Mouse (Mus musculus) embryonic fibroblast, embryonic 13.5 days (primary cell): Measurements from ENCODE around the gene Fbxo39. TPM values are rescaled to one million over a fixed set of nuclear protein-coding genes. Genes with fewer than 3 reads are reported as not detected.

Experiments used
- H3K27ac ChIP-seq: 2 replicates; pipeline ENCODE4 v1.5.1; 2012; ENCODE audit warnings: low read length, control low read depth, inconsistent platforms; ENCODE audit not compliant: insufficient read depth
- H3K4me1 ChIP-seq: 2 replicates; pipeline ENCODE4 v1.6.1; 2011; ENCODE audit warnings: low read length; ENCODE audit not compliant: control insufficient read depth, insufficient read depth
- H3K4me3 ChIP-seq: 2 replicates; pipeline ENCODE4 v1.5.1; 2011; ENCODE audit warnings: mild to moderate bottlenecking, control low read depth, low read length; ENCODE audit not compliant: insufficient read depth
- CTCF ChIP-seq: IDR thresholded peaks from 2 replicates; pipeline ENCODE4 v1.5.1; 2011; ENCODE audit warnings: mild to moderate bottlenecking, control low read depth, low read length, moderate library complexity, borderline replicate concordance; ENCODE audit not compliant: insufficient read depth
- POLR2A ChIP-seq: IDR thresholded peaks from 2 replicates; pipeline ENCODE4 v1.6.1; 2011; ENCODE audit warnings: low read depth, mild to moderate bottlenecking, control low read depth, low read length, moderate library complexity
- polyA plus RNA-seq: library from polyadenylated mRNA; stranded (reverse); fragments of >200 nt; gene quantifications from 2 replicates; pipeline ENCODE4 v1.2.4, GENCODE M21; 2011; ENCODE audit warnings: low read depth; ENCODE audit not compliant: missing spikeins, insufficient read length

Fbxo39 gene
- polyA plus RNA-seq, 1 experiment, result not detected

GRCm38 (mm10) chr11:72311355-72312001, 2.8 kb upstream of the Fbxo39 start:
- TF ChIP-seq POLR2A (no peak), CTCF (no peak)

GRCm38 (mm10) chr11:72318026-72318425, 3.8 kb downstream of the Fbxo39 start:
- no peak for TF ChIP-seq CTCF
- TF ChIP-seq POLR2A, result no peak
- Histone ChIP-seq H3K4me3 (no peak overlapping the region), H3K27ac (no peak overlapping the region), H3K4me1 (no peaks in the 10 kb centered on the region)

More at GRCm38 (mm10) chr11:72311355-72312001, 2.8 kb upstream of the Fbxo39 start:
- no peak overlapping the region for H3K27ac ChIP-seq
- no peak overlapping the region for H3K4me3 ChIP-seq
- no peaks in the 10 kb centered on the region for H3K4me1 ChIP-seq

GRCm38 (mm10) chr11:72324431-72324830, 10.2 kb downstream of the Fbxo39 start:
- 0 out of 2 replicates have a peak, but pooled peaks have one; percentile 21 for TF ChIP-seq CTCF
- no peak for TF ChIP-seq POLR2A
- Histone ChIP-seq H3K4me3 (no peak overlapping the region), H3K27ac (no peak overlapping the region), H3K4me1 (no peaks in the 10 kb centered on the region)

GRCm38 (mm10) chr11:72325701-72326100, 11.5 kb downstream of the Fbxo39 start:
- TF ChIP-seq CTCF, result no peak
- TF ChIP-seq POLR2A, result no peak
- H3K4me1 ChIP-seq, result no peaks in the 10 kb centered on the region
- no peak overlapping the region for H3K4me3 ChIP-seq
- H3K27ac ChIP-seq, result no peak overlapping the region

GRCm38 (mm10) chr11:72332951-72333667, 18.9 kb downstream of the Fbxo39 start:
- TF ChIP-seq POLR2A, result no peak
- H3K4me3 ChIP-seq, result no peak overlapping the region
- peaks cover 4% of the 10 kb centered on the region; the same call in 1 of the 2 replicates for H3K4me1 ChIP-seq
- H3K27ac ChIP-seq, result no peak overlapping the region

GRCm38 (mm10) chr11:72334653-72335052, 20.4 kb downstream of the Fbxo39 start:
- H3K27ac ChIP-seq, result no peak overlapping the region
- TF ChIP-seq POLR2A (no peak), CTCF (no peak)

GRCm38 (mm10) chr11:72336726-72337125, 22.5 kb downstream of the Fbxo39 start:
- Histone ChIP-seq H3K4me3 (no peak overlapping the region), H3K27ac (no peak overlapping the region), H3K4me1 (peaks cover 4% of the 10 kb centered on the region; the same call in 1 of the 2 replicates)
- TF ChIP-seq CTCF, result no peak
- TF ChIP-seq POLR2A, result no peak

More at GRCm38 (mm10) chr11:72334653-72335052, 20.4 kb downstream of the Fbxo39 start:
- H3K4me1 ChIP-seq, result peaks cover 4% of the 10 kb centered on the region; the same call in 1 of the 2 replicates
- H3K4me3 ChIP-seq, result no peak overlapping the region

GRCm38 (mm10) chr11:72338437-72338871, 24.2 kb downstream of the Fbxo39 start:
- Histone ChIP-seq H3K4me3 (no peak overlapping the region), H3K4me1 (no peaks in the 10 kb centered on the region), H3K27ac (no peak overlapping the region)
- TF ChIP-seq POLR2A, result no peak
- no peak for TF ChIP-seq CTCF

- Histone ChIP-seq H3K4me3 (no peak overlapping the region), H3K4me1 (no peaks in the 10 kb centered on the region), H3K27ac (no peak overlapping the region)
- no peak for TF ChIP-seq POLR2A
- no peak for TF ChIP-seq CTCF
Measured at GRCm38 (mm10) chr11:72339716-72340115, 25.5 kb downstream of the Fbxo39 start.
